Mouse (Mus musculus) heart, postnatal 0 days (tissue): ENCODE measurements around the gene Rpl27.

Experiments used
- CTCF ChIP-seq: IDR thresholded peaks from 2 replicates; pipeline ENCODE4 v1.5.1; 2016; ENCODE audit warnings: antibody characterized with exemption, control low read depth, low read depth
- EP300 ChIP-seq: IDR thresholded peaks from 2 replicates; pipeline ENCODE4 v1.6.1; 2016; ENCODE audit warnings: antibody characterized with exemption, low read depth

DNA sequence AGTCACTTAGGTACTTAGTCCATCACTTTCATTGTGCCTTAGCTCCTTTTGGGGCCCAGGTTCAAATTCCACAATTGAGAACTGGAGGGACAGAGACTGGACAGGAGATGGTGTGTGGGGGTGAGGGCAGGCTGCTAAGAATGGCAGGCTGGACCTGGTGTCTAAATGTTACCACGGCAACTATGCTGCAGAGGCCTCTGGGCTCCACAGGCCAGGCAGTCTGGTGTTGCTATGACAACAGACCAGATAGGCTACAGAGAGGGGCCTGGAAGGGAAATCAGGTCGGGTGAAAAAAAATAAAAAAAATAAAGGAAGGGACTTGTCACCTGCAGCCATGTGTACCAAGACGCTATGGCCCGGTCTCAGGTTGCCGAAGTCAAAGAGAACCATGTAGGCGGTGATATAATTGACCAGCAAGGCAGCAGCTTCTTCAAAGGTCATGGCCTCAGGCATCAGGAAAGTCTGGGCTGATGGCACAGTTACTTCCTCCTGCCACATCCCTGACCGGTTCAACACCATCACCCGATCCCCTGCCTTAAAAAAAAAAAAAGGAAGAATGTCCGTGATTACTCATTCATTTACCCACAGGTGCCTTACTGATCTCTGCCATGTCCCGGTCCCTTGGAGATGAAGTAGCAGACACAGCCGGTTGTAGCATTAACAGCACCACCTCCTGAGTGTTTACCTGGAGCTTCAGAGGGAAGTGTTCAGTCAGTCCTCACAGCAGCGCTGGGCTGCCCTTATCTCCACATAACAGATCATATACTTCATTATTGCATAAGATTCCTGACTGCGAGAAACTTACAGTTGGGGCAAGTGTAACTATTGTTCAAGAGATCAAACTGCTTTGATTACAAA lies 20.7 kb downstream of the Rpl27 start:
- TF ChIP-seq CTCF (no peak), EP300 (no peak)
